Mouse (Mus musculus) layer of hippocampus, adult 8-10 months (tissue): Measurements from ENCODE around the gene Kif5a. TPM values are rescaled to one million over a fixed set of nuclear protein-coding genes. Genes with fewer than 3 reads are reported as not detected.

Experiments used
- DNase-seq, 2 experiments: peaks; one replicate each; pipeline ENCODE4 v3.0.0; 2022; ENCODE audit warnings: low spot score in 2 of 2
- total RNA-seq, 4 experiments: library from RNA; stranded (reverse); gene quantifications; 2 replicates each; pipeline ENCODE4 v1.2.4; 2022

Gene Kif5a
- total RNA-seq, 4 experiments from 2014 or later, result 807 to 850 (median 831) TPM

GRCm38 (mm10) chr10:127289573-127290191 lies 26.5 kb upstream of the Kif5a start:
- DNase-seq, result peak in 1 of 2 experiments; percentile 45

GRCm38 (mm10) chr10:127288800-127289572 lies 25.8 kb upstream of the Kif5a start, which contains the start of gene Mbd6:
Mbd6 (minus strand) TSS chr10:127289018.
- DNase-seq, result peak; percentile 82 to 85

GRCm38 (mm10) chr10:127288328-127288799 lies 25.2 kb upstream of the Kif5a start:
- DNase-seq, result no peak

GRCm38 (mm10) chr10:127287936-127288293 lies 24.8 kb upstream of the Kif5a start:
- DNase-seq, result no peak

- DNase-seq, result no peak
Observed at GRCm38 (mm10) chr10:127287271-127287935, 24.3 kb upstream of the Kif5a start.

GRCm38 (mm10) chr10:127286730-127287129 lies 23.6 kb upstream of the Kif5a start:
- DNase-seq, result no peak

- no peak for DNase-seq
Observed at GRCm38 (mm10) chr10:127286194-127286593, 23.0 kb upstream of the Kif5a start.

GRCm38 (mm10) chr10:127285644-127286043 lies 22.5 kb upstream of the Kif5a start:
- no peak for DNase-seq

- DNase-seq, result no peak
Observed at GRCm38 (mm10) chr10:127284724-127285500, 21.8 kb upstream of the Kif5a start.

- DNase-seq, result no peak
Observed at GRCm38 (mm10) chr10:127284105-127284622, 21.0 kb upstream of the Kif5a start.

GRCm38 (mm10) chr10:127282620-127283215 lies 19.6 kb upstream of the Kif5a start:
- no peak for DNase-seq

- no peak for DNase-seq
Observed at GRCm38 (mm10) chr10:127281316-127281715, 18.2 kb upstream of the Kif5a start.

GRCm38 (mm10) chr10:127279730-127280129 lies 16.6 kb upstream of the Kif5a start:
- no peak for DNase-seq

- no peak for DNase-seq
Observed at GRCm38 (mm10) chr10:127274261-127275022, 11.3 kb upstream of the Kif5a start.

- no peak for DNase-seq
Observed at GRCm38 (mm10) chr10:127272371-127272770, 9.2 kb upstream of the Kif5a start.

- DNase-seq, result no peak
Observed at GRCm38 (mm10) chr10:127269884-127270283, 6.7 kb upstream of the Kif5a start.

- DNase-seq, result no peak
Observed at GRCm38 (mm10) chr10:127269036-127269435, 5.9 kb upstream of the Kif5a start.

GRCm38 (mm10) chr10:127268401-127268800 lies 5.3 kb upstream of the Kif5a start:
- DNase-seq, result no peak

GRCm38 (mm10) chr10:127267318-127267717 lies 4.2 kb upstream of the Kif5a start:
- no peak for DNase-seq
